Mouse (Mus musculus) C2C12 (cell line): ENCODE results near the gene Spdye4a.

Experiments
- CTCF ChIP-seq: IDR thresholded peaks from one replicate; pipeline ENCODE4 v1.5.1; 2011; ENCODE audit not compliant: control insufficient read depth, insufficient read depth, insufficient read length
- FOSL1 ChIP-seq: IDR thresholded peaks from one replicate; pipeline ENCODE4 v1.8.0; 2011; ENCODE audit warnings: mild to moderate bottlenecking, low read length; ENCODE audit not compliant: poor library complexity, insufficient read depth, severe bottlenecking
- MAX ChIP-seq: IDR thresholded peaks from one replicate; pipeline ENCODE4 v1.6.1; 2011; ENCODE audit warnings: mild to moderate bottlenecking, control low read depth
- MYOG ChIP-seq: IDR thresholded peaks from one replicate; pipeline ENCODE4 v1.6.1; 2011; ENCODE audit not compliant: control insufficient read depth, insufficient read length; ENCODE audit errors: extremely low read depth
- USF1 ChIP-seq: IDR thresholded peaks from one replicate; pipeline ENCODE4 v1.6.1; 2011; ENCODE audit warnings: low read depth, mild to moderate bottlenecking, control low read depth, moderate library complexity

GRCm38 (mm10) chr5:143275761-143276160, 49.1 kb upstream of the Spdye4a start:
- no peak for TF ChIP-seq USF1
- no peak for TF ChIP-seq CTCF
- no peak for TF ChIP-seq MAX
- no peak for TF ChIP-seq FOSL1
- TF ChIP-seq MYOG: no peak
